Mouse (Mus musculus): ENCODE results near the gene Phf1.

Phf1 gene

GRCm38 (mm10) chr17:26933885-26934827 is 1.3 kb downstream of the Phf1 start:
- peak; percentile 94 for DNase-seq

GRCm38 (mm10) chr17:26935027-26935426 is 2.2 kb downstream of the Phf1 start:
- peak; percentile 92 for DNase-seq

- DNase-seq, result peak; percentile 92
Measured at GRCm38 (mm10) chr17:26936453-26936852, 3.6 kb downstream of the Phf1 start.

- peak; percentile 95 for DNase-seq
Measured at GRCm38 (mm10) chr17:26936921-26937695, 4.3 kb downstream of the Phf1 start.

GRCm38 (mm10) chr17:26937883-26938695 is 5.2 kb downstream of the Phf1 start:
- DNase-seq, result peak; percentile 92

- no peak for DNase-seq
Measured at GRCm38 (mm10) chr17:26938731-26939130, 5.9 kb downstream of the Phf1 start.

GRCm38 (mm10) chr17:26939178-26939972 is 6.5 kb downstream of the Phf1 start, which contains the start of gene Cuta:
TSS of gene Cuta (minus strand) at chr17:26939569.
- peak; percentile 100 for DNase-seq

GRCm38 (mm10) chr17:26939973-26940300 is 7.1 kb downstream of the Phf1 start:
- DNase-seq, result no peak

- peak; percentile 96 for DNase-seq
Measured at GRCm38 (mm10) chr17:26941031-26941789, 8.4 kb downstream of the Phf1 start, which contains the start of gene Syngap1. TSS of gene Syngap1 (plus strand) at chr17:26941253.

GRCm38 (mm10) chr17:26941841-26942570 is 9.2 kb downstream of the Phf1 start:
- no peak for DNase-seq

- peak; percentile 92 for DNase-seq
Measured at GRCm38 (mm10) chr17:26945824-26946495, 13.1 kb downstream of the Phf1 start.

- DNase-seq, result peak; percentile 98
Measured at GRCm38 (mm10) chr17:26946567-26946966, 13.7 kb downstream of the Phf1 start.

- peak; percentile 85 for DNase-seq
Measured at GRCm38 (mm10) chr17:26947231-26948100, 14.6 kb downstream of the Phf1 start.

- DNase-seq, result peak; percentile 97
Measured at GRCm38 (mm10) chr17:26948316-26949050, 15.6 kb downstream of the Phf1 start.

GRCm38 (mm10) chr17:26949051-26949577 is 16.3 kb downstream of the Phf1 start:
- DNase-seq, result peak; percentile 93

GRCm38 (mm10) chr17:26949866-26950265 is 17.0 kb downstream of the Phf1 start:
- DNase-seq, result no peak

GRCm38 (mm10) chr17:26950560-26951288 is 17.9 kb downstream of the Phf1 start:
- DNase-seq, result peak; percentile 93
